Mouse (Mus musculus): ENCODE results near the gene Zfp26. TPM values are rescaled to one million over a fixed set of nuclear protein-coding genes. Genes with fewer than 3 reads are reported as not detected.

Zfp26 gene
- polyA plus RNA-seq (2016; fragmentation: Nextera tagmentation; extraction: Ambion mirVana): 28.2 and 33.9 TPM in 2 replicates

DNA sequence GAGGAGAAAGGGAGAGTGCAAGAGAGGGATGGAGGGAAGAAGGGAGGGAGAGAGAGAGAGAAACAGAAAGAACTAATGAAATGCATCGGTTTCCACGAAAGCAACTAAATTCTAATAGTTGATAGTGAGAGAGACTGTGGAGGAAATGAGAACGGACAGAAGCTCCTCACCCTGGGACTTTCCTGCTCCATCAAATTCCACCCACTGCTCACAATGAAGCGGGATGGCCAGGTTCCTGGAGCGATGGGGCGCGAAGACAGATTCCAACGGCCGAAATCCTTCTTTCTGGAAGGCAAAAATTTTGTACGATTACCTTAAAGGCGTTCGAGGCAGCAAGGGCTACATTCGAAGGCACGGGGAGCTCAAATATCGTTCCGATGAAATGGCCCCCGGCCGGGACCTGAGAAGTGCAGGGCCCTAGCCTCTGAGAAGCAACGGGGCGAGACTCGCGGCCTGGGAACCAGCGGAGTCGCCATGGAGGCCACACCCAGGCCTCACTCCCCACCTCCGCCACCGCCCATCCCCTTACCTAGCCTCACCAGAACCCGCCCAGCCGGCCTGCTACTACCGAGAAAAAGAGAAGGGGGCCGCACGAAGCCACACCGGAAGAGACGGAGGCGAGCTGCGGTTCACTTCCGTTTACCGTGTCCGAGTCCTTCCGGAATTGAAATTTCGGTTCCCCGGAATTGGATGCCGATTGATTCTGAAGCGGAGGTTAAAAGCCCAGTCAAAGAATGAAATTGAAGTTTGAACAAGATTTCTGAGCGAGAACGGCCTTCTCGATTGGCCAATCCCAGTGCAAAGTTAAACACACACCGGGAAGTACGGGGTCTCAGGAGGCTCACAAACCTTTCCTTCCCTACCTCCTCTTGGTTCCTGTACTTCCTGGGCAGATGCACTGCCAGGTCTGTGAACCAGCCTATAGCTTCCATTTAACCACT, at the start of gene Zfp26:
Gene Zfp26, minus strand, starts transcription at position 786 of the 941 bp plus-strand sequence.
- Histone ChIP-seq H3K4me2 (replicated peaks) (peak within 1 kb of the TSS; percentile 65), H3K4me3 (peak within 1 kb of the TSS; percentile 77), H3K4me1 (peaks cover 14% of the 10 kb centered on the region), H3K9ac (peak within 1 kb of the TSS; percentile 70), H3K9me3 (no peaks in the 10 kb centered on the region), H3K27ac (peak within 1 kb of the TSS; percentile 90), H3K27me3 (no peaks in the 10 kb centered on the region), H3K36me3 (peaks cover 20% of the 10 kb centered on the region)
- WGBS: under 1% methylated on average over 47 of the region's 48 CpGs
- ATAC-seq (ENCODE audit: insufficient number of reproducible peaks, insufficient read depth, low FRiP score, low TSS enrichment): peak; percentile 83

- no peak for ATAC-seq (ENCODE audit: insufficient number of reproducible peaks, insufficient read depth, low FRiP score, low TSS enrichment)
- no peak overlapping the region for H3K4me3 ChIP-seq
- peaks cover 4% of the 10 kb centered on the region; the same call in 1 of the 2 replicates for H3K4me1 ChIP-seq
- no peaks in the 10 kb centered on the region for H3K27me3 ChIP-seq
- peaks cover 70% of the 10 kb centered on the region for H3K36me3 ChIP-seq
- H3K9me3 ChIP-seq: no peaks in the 10 kb centered on the region
- H3K4me2 ChIP-seq (replicated peaks): no peak overlapping the region
- H3K9ac ChIP-seq: no peak overlapping the region
- 80% methylated on average over 3 of the region's 3 CpGs for WGBS
- no peak overlapping the region for H3K27ac ChIP-seq
Observed at GRCm38 (mm10) chr9:20509676-20510075, 49.7 kb upstream of the Zfp26 start.

GRCm38 (mm10) chr9:20504801-20505200, 44.8 kb upstream of the Zfp26 start:
- Histone ChIP-seq H3K4me3 (no peak overlapping the region), H3K27me3 (no peaks in the 10 kb centered on the region), H3K36me3 (peaks cover 84% of the 10 kb centered on the region), H3K9me3 (no peaks in the 10 kb centered on the region), H3K9ac (no peak overlapping the region), H3K4me1 (no peaks in the 10 kb centered on the region), H3K27ac (no peak overlapping the region), H3K4me2 (replicated peaks) (no peak overlapping the region)
- 95% methylated on average over 5 of the region's 5 CpGs for whole genome bisulfite sequencing
- no peak for ATAC-seq (ENCODE audit: insufficient number of reproducible peaks, insufficient read depth, low FRiP score, low TSS enrichment)

DNA sequence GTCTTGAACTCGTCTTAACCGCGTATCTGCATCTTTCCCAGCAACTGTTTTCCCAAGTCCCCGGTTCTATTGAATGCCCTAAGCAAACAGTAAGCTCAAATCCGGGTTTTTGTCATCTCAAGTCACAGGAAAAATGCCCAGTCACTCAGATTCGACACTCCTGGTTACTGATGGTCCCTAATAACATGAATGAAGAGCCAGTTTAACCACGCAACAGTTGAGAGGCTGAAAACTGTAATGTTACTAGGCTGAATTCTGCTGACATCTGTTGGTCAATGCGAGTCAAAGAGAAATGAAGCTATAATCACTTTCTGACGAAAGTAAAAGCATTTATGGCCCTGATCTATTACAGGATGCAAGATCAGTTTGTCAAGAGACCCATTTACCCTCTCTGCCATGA, 33.3 kb upstream of the Zfp26 start:
- H3K27me3 ChIP-seq: no peaks in the 10 kb centered on the region
- ATAC-seq (ENCODE audit: insufficient number of reproducible peaks, insufficient read depth, low FRiP score, low TSS enrichment): no peak
- H3K9me3 ChIP-seq: no peaks in the 10 kb centered on the region
- peak overlapping the region; percentile 69 for H3K4me2 ChIP-seq (replicated peaks)
- 10% methylated on average over 9 of the region's 9 CpGs for WGBS
- peak overlapping the region; percentile 84 for H3K9ac ChIP-seq
- peaks cover 28% of the 10 kb centered on the region for H3K36me3 ChIP-seq
- peak overlapping the region; percentile 88 for H3K4me3 ChIP-seq
- H3K4me1 ChIP-seq: peaks cover 13% of the 10 kb centered on the region
- peak overlapping the region; percentile 96 for H3K27ac ChIP-seq

DNA sequence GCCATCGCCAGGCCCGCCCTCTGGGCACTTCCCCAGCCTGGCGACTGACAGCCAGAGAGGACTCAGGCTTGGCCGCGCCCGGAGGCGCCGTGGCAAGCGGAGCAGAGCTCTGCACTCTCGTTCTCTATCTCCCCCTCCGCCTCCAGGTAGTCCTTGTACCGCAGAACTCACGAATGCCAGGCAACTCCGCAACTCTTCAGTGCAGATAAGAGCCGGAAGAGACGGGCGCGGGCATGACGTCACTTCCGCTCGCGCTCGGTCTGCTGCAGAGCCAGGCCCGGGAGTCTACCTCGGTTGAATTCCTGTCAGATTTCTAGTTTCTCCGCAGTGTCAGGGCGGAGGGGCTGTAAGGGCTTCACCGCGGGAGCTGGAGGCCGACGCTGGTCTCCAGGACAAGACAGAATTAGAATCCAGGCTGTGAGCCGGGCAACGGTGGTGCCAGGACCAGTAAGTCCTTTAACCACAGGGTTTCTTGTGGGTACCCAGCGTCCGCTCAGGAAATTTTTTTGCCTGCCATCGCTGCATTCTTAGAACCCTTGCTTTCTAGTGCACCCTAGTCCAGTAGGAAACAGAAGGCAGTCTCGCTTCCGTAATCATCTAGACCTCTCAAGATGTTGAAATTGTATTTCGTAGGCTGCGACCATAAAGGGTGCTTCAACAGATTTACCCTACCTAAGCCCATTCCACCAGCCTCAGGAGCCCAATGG, 32.7 kb upstream of the Zfp26 start, which contains the start of gene Zfp426:
Gene Zfp426, minus strand, starts transcription at position 220 of the 707 bp plus-strand sequence.
- Histone ChIP-seq H3K9me3 (no peaks in the 10 kb centered on the region), H3K4me2 (replicated peaks) (peak within 1 kb of the TSS; percentile 69), H3K4me3 (peak within 1 kb of the TSS; percentile 88), H3K4me1 (peaks cover 13% of the 10 kb centered on the region), H3K36me3 (peaks cover 22% of the 10 kb centered on the region), H3K9ac (peak within 1 kb of the TSS; percentile 84), H3K27ac (peak within 1 kb of the TSS; percentile 96), H3K27me3 (no peaks in the 10 kb centered on the region)
- ATAC-seq (ENCODE audit: insufficient number of reproducible peaks, insufficient read depth, low FRiP score, low TSS enrichment): peak; percentile 88
- WGBS: 1% methylated on average over 40 of the region's 40 CpGs

GRCm38 (mm10) chr9:20491858-20492526, 32.0 kb upstream of the Zfp26 start:
- no peaks in the 10 kb centered on the region for H3K9me3 ChIP-seq
- no peak for ATAC-seq (ENCODE audit: insufficient number of reproducible peaks, insufficient read depth, low FRiP score, low TSS enrichment)
- H3K4me2 ChIP-seq (replicated peaks): peak overlapping the region; percentile 69
- H3K36me3 ChIP-seq: peaks cover 16% of the 10 kb centered on the region
- no peaks in the 10 kb centered on the region for H3K27me3 ChIP-seq
- peak overlapping the region; percentile 88 for H3K4me3 ChIP-seq
- 12% methylated on average over 20 of the region's 20 CpGs for WGBS
- peak overlapping the region; percentile 96 for H3K27ac ChIP-seq
- H3K9ac ChIP-seq: peak overlapping the region; percentile 84
- H3K4me1 ChIP-seq: peaks cover 13% of the 10 kb centered on the region

DNA sequence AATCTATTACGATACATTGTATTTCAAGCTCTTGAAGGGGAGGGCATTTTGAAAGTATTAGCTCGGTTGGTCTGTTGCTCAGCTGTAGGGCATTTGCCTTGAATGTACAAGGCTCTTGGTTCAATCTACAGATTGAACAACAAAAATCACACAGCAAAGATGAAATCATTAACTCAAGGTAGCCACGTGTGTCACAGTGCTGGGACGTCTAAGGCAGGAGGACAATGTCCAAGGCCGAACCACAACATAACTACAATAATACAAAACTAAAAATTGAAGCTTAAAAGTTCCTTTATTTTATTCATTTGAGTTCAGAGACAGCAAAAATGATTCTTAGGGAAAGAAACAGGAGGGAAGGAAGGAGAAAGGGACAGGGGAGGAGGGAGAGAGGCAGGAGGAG, 29.6 kb upstream of the Zfp26 start:
- 89% methylated on average over 5 of the region's 5 CpGs for WGBS
- no peak overlapping the region for H3K4me3 ChIP-seq
- H3K27ac ChIP-seq: no peak overlapping the region
- H3K27me3 ChIP-seq: no peaks in the 10 kb centered on the region
- ATAC-seq (ENCODE audit: insufficient number of reproducible peaks, insufficient read depth, low FRiP score, low TSS enrichment): no peak
- no peaks in the 10 kb centered on the region for H3K9me3 ChIP-seq
- peaks cover 18% of the 10 kb centered on the region for H3K36me3 ChIP-seq
- H3K4me1 ChIP-seq: peaks cover 13% of the 10 kb centered on the region
- H3K4me2 ChIP-seq (replicated peaks): no peak overlapping the region
- no peak overlapping the region for H3K9ac ChIP-seq

- no peak overlapping the region for H3K4me3 ChIP-seq
- peaks cover 57% of the 10 kb centered on the region for H3K36me3 ChIP-seq
- WGBS: 85% methylated on average over 5 of the region's 5 CpGs
- H3K27ac ChIP-seq: no peak overlapping the region
- H3K9ac ChIP-seq: no peak overlapping the region
- ATAC-seq (ENCODE audit: insufficient number of reproducible peaks, insufficient read depth, low FRiP score, low TSS enrichment): no peak
- H3K9me3 ChIP-seq: no peaks in the 10 kb centered on the region
- H3K4me1 ChIP-seq: no peaks in the 10 kb centered on the region
- H3K27me3 ChIP-seq: no peaks in the 10 kb centered on the region
- H3K4me2 ChIP-seq (replicated peaks): no peak overlapping the region
Observed at GRCm38 (mm10) chr9:20479396-20479795, 19.4 kb upstream of the Zfp26 start.

DNA sequence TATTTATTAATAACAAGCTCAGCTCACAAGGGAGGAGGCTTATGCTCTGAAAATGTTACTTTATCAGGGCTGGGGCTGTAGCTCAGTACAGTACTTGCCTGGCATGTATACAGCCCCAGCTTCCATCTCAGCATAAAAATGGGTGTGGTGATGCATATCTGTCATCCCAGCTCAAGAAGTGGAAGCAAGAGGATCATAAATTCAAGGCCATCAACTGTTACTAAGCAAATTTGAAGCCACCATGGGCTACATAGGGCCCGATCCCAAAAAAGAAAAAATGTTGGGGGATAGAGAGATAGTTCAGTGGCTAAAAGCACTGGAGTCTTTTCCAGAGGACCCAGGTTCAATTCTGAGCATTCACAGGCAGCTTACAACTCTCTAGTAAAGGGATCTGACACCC, 16.7 kb upstream of the Zfp26 start:
- Histone ChIP-seq H3K9ac (no peak overlapping the region), H3K4me2 (replicated peaks) (no peak overlapping the region), H3K36me3 (peaks cover 69% of the 10 kb centered on the region), H3K4me1 (no peaks in the 10 kb centered on the region), H3K27me3 (no peaks in the 10 kb centered on the region), H3K27ac (no peak overlapping the region), H3K9me3 (no peaks in the 10 kb centered on the region), H3K4me3 (no peak overlapping the region)
- 94% methylated on average over 1 of the region's 1 CpGs for WGBS
- no peak for ATAC-seq (ENCODE audit: insufficient number of reproducible peaks, insufficient read depth, low FRiP score, low TSS enrichment)

GRCm38 (mm10) chr9:20466761-20467442, 6.9 kb upstream of the Zfp26 start:
- Histone ChIP-seq H3K9me3 (peaks cover 16% of the 10 kb centered on the region), H3K36me3 (peaks cover 34% of the 10 kb centered on the region), H3K27me3 (no peaks in the 10 kb centered on the region), H3K27ac (no peak overlapping the region), H3K4me3 (no peak overlapping the region), H3K9ac (no peak overlapping the region), H3K4me2 (replicated peaks) (no peak overlapping the region), H3K4me1 (no peaks in the 10 kb centered on the region)
- 58% methylated on average over 7 of the region's 7 CpGs for WGBS
- ATAC-seq (ENCODE audit: insufficient number of reproducible peaks, insufficient read depth, low FRiP score, low TSS enrichment): no peak

- H3K9ac ChIP-seq: no peak overlapping the region
- H3K36me3 ChIP-seq: peaks cover 42% of the 10 kb centered on the region
- no peaks in the 10 kb centered on the region for H3K9me3 ChIP-seq
- H3K4me1 ChIP-seq: peaks cover 9% of the 10 kb centered on the region
- no peak overlapping the region for H3K4me2 ChIP-seq (replicated peaks)
- H3K4me3 ChIP-seq: no peak overlapping the region
- no peak overlapping the region for H3K27ac ChIP-seq
- WGBS: 89% methylated on average over 4 of the region's 4 CpGs
- no peak for ATAC-seq (ENCODE audit: insufficient number of reproducible peaks, insufficient read depth, low FRiP score, low TSS enrichment)
- H3K27me3 ChIP-seq: no peaks in the 10 kb centered on the region
Observed at GRCm38 (mm10) chr9:20453647-20454046, 6.3 kb downstream of the Zfp26 start.
